Mouse (Mus musculus) CH12.LX (cell line): Measurements from ENCODE around the gene Zfhx3. TPM values are rescaled to one million over a fixed set of nuclear protein-coding genes. Genes with fewer than 3 reads are reported as not detected.

Experiments used
- DNase-seq: peaks from one replicate; pipeline ENCODE4 v3.0.0-alpha.2; 2013; ENCODE audit errors: extremely low read depth
- H3K27ac ChIP-seq: 2 replicates; pipeline ENCODE4 v1.5.1; 2012; ENCODE audit warnings: low read depth, mild to moderate bottlenecking, control low read depth, moderate library complexity; ENCODE audit not compliant: insufficient read depth
- H3K27me3 ChIP-seq: replicated peaks from 2 replicates; pipeline ENCODE3; 2012; ENCODE audit warnings: inconsistent platforms
- H3K36me3 ChIP-seq, 2 experiments: replicated peaks in 1 of 2; 2 replicates each; pipeline versions ENCODE3 to v1.6.1; 2012; ENCODE audit warnings: inconsistent platforms in 1 of 2, low read length in 1 of 2, mild to moderate bottlenecking in 1 of 2, mixed read lengths in 1 of 2, moderate library complexity in 1 of 2; ENCODE audit not compliant: control insufficient read depth in 1 of 2, insufficient read depth in 1 of 2
- H3K4me1 ChIP-seq, 2 experiments: 2 replicates each; pipeline ENCODE4 v1.6.1; 2012; ENCODE audit warnings: inconsistent platforms in 1 of 2, moderate library complexity in 1 of 2; ENCODE audit not compliant: insufficient read depth in 2 of 2, control insufficient read depth in 1 of 2
- H3K4me2 ChIP-seq: 2 replicates; pipeline ENCODE4 v1.6.1; 2012; ENCODE audit warnings: low read depth, mild to moderate bottlenecking, control low read depth; ENCODE audit not compliant: poor library complexity, insufficient read depth, severe bottlenecking
- H3K4me3 ChIP-seq, 3 experiments: fragments of 150-350 bp in 1 of 3; sonication (generic) in 1 of 3; replicated peaks in 1 of 3; 2 replicates each; pipeline versions ENCODE3 to v1.5.1; 2011 to 2012; ENCODE audit warnings: low read depth in 2 of 3, low read length in 2 of 3, mild to moderate bottlenecking in 2 of 3, moderate library complexity in 2 of 3, control low read depth in 1 of 3, improper control_type of control experiment in 1 of 3, inconsistent platforms in 1 of 3, mixed read lengths in 1 of 3; ENCODE audit not compliant: poor library complexity in 1 of 3
- H3K79me2 ChIP-seq: replicated peaks from 2 replicates; pipeline ENCODE4 v1.6.1; 2012; ENCODE audit warnings: mild to moderate bottlenecking, moderate library complexity; ENCODE audit not compliant: control insufficient read depth, poor library complexity, insufficient read depth, severe bottlenecking; ENCODE audit errors: extremely low read depth
- H3K9ac ChIP-seq: 2 replicates; pipeline ENCODE4 v1.6.1; 2012; ENCODE audit warnings: low read depth, mild to moderate bottlenecking, control low read depth, moderate library complexity; ENCODE audit not compliant: insufficient read depth
- H3K9me3 ChIP-seq: replicated peaks from 2 replicates; pipeline ENCODE3; 2012; ENCODE audit warnings: low read length, inconsistent platforms, mixed read lengths
- CHD1 ChIP-seq: IDR thresholded peaks from 2 replicates; pipeline ENCODE4 v1.6.1; 2012; ENCODE audit warnings: low read depth, low read length, improper control_type of control experiment, inconsistent platforms
- CHD2 ChIP-seq: IDR thresholded peaks from 2 replicates; pipeline ENCODE4 v1.6.1; 2011; ENCODE audit warnings: low read length, improper control_type of control experiment
- CTCF ChIP-seq, 2 experiments: IDR thresholded peaks in 1 of 2; conservative IDR thresholded peaks in 1 of 2; 2 replicates each; pipeline ENCODE4 v1.5.1; 2011 to 2012; ENCODE audit warnings: low read depth in 2 of 2, low read length in 2 of 2, improper control_type of control experiment in 1 of 2, inconsistent platforms in 1 of 2, mild to moderate bottlenecking in 1 of 2, moderate library complexity in 1 of 2
- EP300 ChIP-seq: IDR thresholded peaks from 2 replicates; pipeline ENCODE4 v1.6.1; 2011; ENCODE audit warnings: low read length, improper control_type of control experiment
- ETS1 ChIP-seq: conservative IDR thresholded peaks from 2 replicates; pipeline ENCODE4 v1.6.1; 2012; ENCODE audit warnings: low read depth, mild to moderate bottlenecking, inconsistent platforms, low read length, improper control_type of control experiment, moderate library complexity
- HCFC1 ChIP-seq: IDR thresholded peaks from 2 replicates; pipeline ENCODE4 v1.6.1; 2012; ENCODE audit warnings: low read depth, mild to moderate bottlenecking, inconsistent platforms, low read length, improper control_type of control experiment
- JUN ChIP-seq: IDR thresholded peaks from 2 replicates; pipeline ENCODE4 v1.6.1; 2011; ENCODE audit warnings: low read depth, mild to moderate bottlenecking, low read length, improper control_type of control experiment, moderate library complexity; ENCODE audit not compliant: insufficient read depth
- JUND ChIP-seq: conservative IDR thresholded peaks from 2 replicates; pipeline ENCODE4 v1.6.1; 2011; ENCODE audit warnings: low read depth, low read length, improper control_type of control experiment
- MAFK ChIP-seq: IDR thresholded peaks from 2 replicates; pipeline ENCODE4 v1.6.1; 2011; ENCODE audit warnings: low read length, improper control_type of control experiment; ENCODE audit not compliant: insufficient replicate concordance
- MAZ ChIP-seq: IDR thresholded peaks from 2 replicates; pipeline ENCODE4 v1.6.1; 2012; ENCODE audit warnings: low read depth, mild to moderate bottlenecking, inconsistent platforms, low read length, improper control_type of control experiment, moderate library complexity
- MEF2A ChIP-seq: IDR thresholded peaks from 2 replicates; pipeline ENCODE4 v1.6.1; 2014; ENCODE audit warnings: low read depth, mild to moderate bottlenecking, inconsistent platforms, low read length, improper control_type of control experiment, borderline replicate concordance
- MXI1 ChIP-seq: IDR thresholded peaks from 2 replicates; pipeline ENCODE4 v1.6.1; 2011; ENCODE audit warnings: mild to moderate bottlenecking, low read depth, low read length, improper control_type of control experiment
- MYC ChIP-seq: IDR thresholded peaks from 2 replicates; pipeline ENCODE4 v1.6.1; 2011; ENCODE audit warnings: low read depth, mild to moderate bottlenecking, improper control_type of control experiment, low read length
- PAX5 ChIP-seq: IDR thresholded peaks from 2 replicates; pipeline ENCODE4 v1.6.1; 2012; ENCODE audit warnings: low read length, inconsistent platforms, mixed read lengths
- POLR2A ChIP-seq: IDR thresholded peaks from 2 replicates; pipeline ENCODE4 v1.6.1; 2011; ENCODE audit warnings: low read depth, mild to moderate bottlenecking, improper control_type of control experiment, low read length
- POLR2AphosphoS2 ChIP-seq: IDR thresholded peaks from 2 replicates; pipeline ENCODE4 v1.6.1; 2011; ENCODE audit warnings: low read depth, low read length, improper control_type of control experiment
- SMC3 ChIP-seq: IDR thresholded peaks from 2 replicates; pipeline ENCODE4 v1.6.1; 2011; ENCODE audit warnings: low read depth, low read length, improper control_type of control experiment
- TBP ChIP-seq: conservative IDR thresholded peaks from 2 replicates; pipeline ENCODE4 v1.6.1; 2011; ENCODE audit warnings: low read depth, low read length, improper control_type of control experiment
- TCF12 ChIP-seq: IDR thresholded peaks from 2 replicates; pipeline ENCODE4 v1.6.1; 2014; ENCODE audit warnings: low read depth, mild to moderate bottlenecking, inconsistent platforms, low read length, improper control_type of control experiment
- USF1 ChIP-seq: IDR thresholded peaks from 2 replicates; pipeline ENCODE4 v1.6.1; 2014; ENCODE audit warnings: low read depth, mild to moderate bottlenecking, inconsistent platforms, low read length, improper control_type of control experiment
- ZC3H11A ChIP-seq: IDR thresholded peaks from 2 replicates; pipeline ENCODE4 v1.6.1; 2012; ENCODE audit warnings: low read depth, mild to moderate bottlenecking, inconsistent platforms, low read length, improper control_type of control experiment
- ZKSCAN1 ChIP-seq: IDR thresholded peaks from 2 replicates; pipeline ENCODE4 v1.6.1; 2012; ENCODE audit warnings: low read depth, inconsistent platforms, low read length, improper control_type of control experiment, borderline replicate concordance
- ZMIZ1 ChIP-seq: IDR thresholded peaks from 2 replicates; pipeline ENCODE4 v1.6.1; 2012; ENCODE audit warnings: low read depth, mild to moderate bottlenecking, inconsistent platforms, low read length, improper control_type of control experiment
- dilution Hi-C: fragments of 300-500 bp; cut with MboI; formaldehyde crosslinking; loops from 2 replicates; pipeline ENCODE4 v1.14.3; 2020; ENCODE audit warnings: low sequenced_read_pairs; ENCODE audit not compliant: extremely low pct_unique_long_range_greater_than_20kb, extremely low pct_ligation_motif_present
- in situ Hi-C: fragments of 300-500 bp; cut with MboI; formaldehyde crosslinking; loops from 3 replicates; pipeline ENCODE4 v1.14.3; 2019; ENCODE audit warnings: low sequenced_read_pairs, low pct_ligation_motif_present, low pct_unique_long_range_greater_than_20kb, mixed read lengths
- polyA plus RNA-seq: library from polyadenylated mRNA; unstranded; fragments of >175 nt; gene quantifications from 2 replicates; pipeline ENCODE4 v1.2.1, GENCODE M21; 2012; ENCODE audit warnings: low read depth; ENCODE audit not compliant: insufficient read length
- total RNA-seq, 2 experiments: library from RNA; depleted of rRNA; stranded (reverse); fragments of 300-350 nt in 1 of 2; fragments of >200 nt in 1 of 2; gene quantifications; 2 replicates each; pipeline ENCODE4 v1.2.3; 2012 to 2014

Gene Zfhx3
- total and polyA plus RNA-seq, 3 experiments, result 0.05 to 0.76 (median 0.68) TPM

DNA sequence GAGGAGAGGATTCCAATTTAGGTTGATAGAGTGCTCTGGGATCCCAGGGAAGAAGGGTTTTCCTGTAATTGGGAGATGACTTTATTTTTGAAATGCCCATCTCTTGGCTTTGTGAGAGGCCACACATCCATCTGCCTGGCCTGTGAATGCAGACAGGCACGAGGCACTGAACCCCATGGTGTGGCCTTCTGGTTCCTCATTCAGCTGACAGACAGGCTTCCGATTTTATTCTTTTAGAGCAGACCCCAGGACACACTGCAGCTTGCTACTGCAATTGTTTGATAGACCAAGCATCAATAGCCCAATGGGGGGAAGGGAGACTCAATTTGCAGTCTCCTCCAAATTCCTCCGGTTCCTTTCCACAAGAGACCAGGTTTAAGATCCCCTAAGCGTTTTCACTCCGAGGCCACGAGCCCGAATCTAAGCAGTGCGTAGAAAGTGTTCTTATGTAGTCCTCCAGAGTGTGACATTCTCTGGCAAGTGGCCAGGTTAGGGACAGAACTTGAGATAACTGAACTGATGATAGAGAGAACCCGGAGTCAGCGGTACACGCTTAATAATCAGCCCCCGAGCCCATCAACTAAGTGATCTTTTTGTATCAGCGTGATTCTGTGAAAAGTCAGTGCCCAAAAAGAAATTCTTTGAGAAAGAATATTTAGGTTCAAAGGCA lies 275.9 kb downstream of the Zfhx3 start:
- no peaks in the 10 kb centered on the region for H3K9me3 ChIP-seq
- TF ChIP-seq JUND, result no peak
- TF ChIP-seq USF1, result no peak
- TF ChIP-seq TCF12, result no peak
- TF ChIP-seq MXI1, result no peak
- TF ChIP-seq POLR2AphosphoS2, result no peak
- TF ChIP-seq ZMIZ1, result no peak
- TF ChIP-seq CHD2, result no peak
- no peak for TF ChIP-seq MAFK
- TF ChIP-seq MEF2A, result no peak
- TF ChIP-seq MYC, result no peak
- no peak for TF ChIP-seq JUN
- TF ChIP-seq MAZ, result no peak
- no peak for TF ChIP-seq TBP
- no peak for TF ChIP-seq HCFC1
- no peaks in the 10 kb centered on the region for H3K27me3 ChIP-seq
- no peak overlapping the region for H3K4me3 ChIP-seq
- DNase-seq, result no peak
- no peak overlapping the region for H3K27ac ChIP-seq
- H3K4me2 ChIP-seq, result no peak overlapping the region
- H3K79me2 ChIP-seq, result no peaks in the 10 kb centered on the region
- H3K36me3 ChIP-seq, result no peaks in the 10 kb centered on the region
- peaks cover 0 to 7% of the 10 kb centered on the region in 2 experiments; a peak in 1 of 4 replicates for H3K4me1 ChIP-seq
- in situ Hi-C loops, result no loop called here
- H3K9ac ChIP-seq, result no peak overlapping the region
- dilution Hi-C loops, result no loop called here

DNA sequence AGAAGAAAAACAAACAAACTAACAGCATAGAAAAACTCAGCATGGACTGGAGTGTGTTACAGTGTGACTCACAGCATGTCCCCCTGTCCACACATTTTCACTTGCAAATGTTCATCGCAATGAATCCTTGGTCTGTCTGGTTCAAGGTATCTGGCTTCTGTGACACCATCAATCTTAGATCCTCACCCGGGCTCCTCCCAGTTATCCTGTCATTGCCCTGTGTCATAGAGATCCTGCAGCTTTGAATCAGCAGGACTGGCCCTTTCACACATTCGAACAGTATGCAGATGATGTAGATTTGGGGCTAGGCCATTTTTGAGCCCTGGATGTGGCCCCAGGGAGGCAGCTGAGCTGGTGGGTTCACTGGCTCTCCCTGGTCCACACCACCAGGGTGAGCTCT lies 278.1 kb downstream of the Zfhx3 start:
- Histone ChIP-seq H3K9me3 (no peaks in the 10 kb centered on the region), H3K79me2 (no peaks in the 10 kb centered on the region), H3K4me1 (no peaks in the 10 kb centered on the region), H3K27ac (no peak overlapping the region), H3K4me3 (no peak overlapping the region), H3K4me2 (no peak overlapping the region), H3K27me3 (no peaks in the 10 kb centered on the region), H3K36me3 (no peaks in the 10 kb centered on the region), H3K9ac (no peak overlapping the region)
- dilution Hi-C loops (no loop called here), in situ Hi-C loops (no loop called here)
- no peak for TF ChIP-seq EP300
- no peak for TF ChIP-seq PAX5
- TF ChIP-seq ZMIZ1, result no peak
- TF ChIP-seq ETS1, result no peak
- TF ChIP-seq MAFK, result no peak
- no peak for TF ChIP-seq SMC3
- no peak for TF ChIP-seq JUND
- no peak for TF ChIP-seq CTCF (conservative IDR thresholded peaks at IDR 0.05 in 1 of 2, IDR thresholded peaks at IDR 0.05 in 1 of 2; ENCODE audit: low read depth in 2 of 2, low read length in 2 of 2)
- TF ChIP-seq ZC3H11A, result no peak
- no peak for TF ChIP-seq MEF2A
- no peak for TF ChIP-seq POLR2AphosphoS2
- TF ChIP-seq ZKSCAN1, result no peak
- TF ChIP-seq POLR2A, result no peak
- no peak for TF ChIP-seq CHD1
- peak; percentile 3 for DNase-seq
